Mouse (Mus musculus): ENCODE measurements around the gene Esam. TPM values are rescaled to one million over a fixed set of nuclear protein-coding genes. Genes with fewer than 3 reads are reported as not detected.

Esam gene
- polyA plus RNA-seq, 1 experiment from 2014 or later: 96.5 TPM

GRCm38 (mm10) chr9:37568605-37569214 is 40.8 kb downstream of the Esam start:
- H3K9me3 ChIP-seq (ENCODE audit: low read length): no peaks in the 10 kb centered on the region
- peak overlapping the region; percentile 52; the same call in 1 of the 2 replicates for H3K9ac ChIP-seq (replicated peaks; ENCODE audit: low read length)
- peak overlapping the region; percentile 48 for H3K4me2 ChIP-seq (replicated peaks; ENCODE audit: low read depth, low read length)
- no peak overlapping the region for H3K4me3 ChIP-seq (ENCODE audit: low read length)
- H3K27ac ChIP-seq (ENCODE audit: low read length): peak overlapping the region; percentile 17; the same call in 1 of the 2 replicates
- H3K27me3 ChIP-seq (ENCODE audit: insufficient read depth, low read length): 0 out of 2 replicates have a peak, but pooled peaks cover 3% of the 10 kb centered on the region
- ATAC-seq (ENCODE audit: low FRiP score, low TSS enrichment): peak; percentile 58
- 29% methylated on average over 4 of the region's 4 CpGs for WGBS
- no peaks in the 10 kb centered on the region for H3K36me3 ChIP-seq (ENCODE audit: insufficient read depth, low read length)
- H3K4me1 ChIP-seq (ENCODE audit: insufficient read depth, low read length): peaks cover 24% of the 10 kb centered on the region

- H3K9me3 ChIP-seq (ENCODE audit: low read length): no peaks in the 10 kb centered on the region
- 0 out of 2 replicates have a peak, but pooled peaks cover 3% of the 10 kb centered on the region for H3K27me3 ChIP-seq (ENCODE audit: insufficient read depth, low read length)
- no peak overlapping the region for H3K4me3 ChIP-seq (ENCODE audit: low read length)
- no peak overlapping the region for H3K9ac ChIP-seq (replicated peaks; ENCODE audit: low read length)
- H3K4me2 ChIP-seq (replicated peaks; ENCODE audit: low read depth, low read length): no peak overlapping the region
- H3K27ac ChIP-seq (ENCODE audit: low read length): no peak overlapping the region
- ATAC-seq (ENCODE audit: low FRiP score, low TSS enrichment): no peak
- WGBS: 44% methylated on average over 2 of the region's 2 CpGs
- no peaks in the 10 kb centered on the region for H3K36me3 ChIP-seq (ENCODE audit: insufficient read depth, low read length)
- H3K4me1 ChIP-seq (ENCODE audit: insufficient read depth, low read length): peaks cover 24% of the 10 kb centered on the region
These were observed 41.5 kb downstream of the Esam start for GRCm38 (mm10) chr9:37569231-37569835.

- ATAC-seq (ENCODE audit: low FRiP score, low TSS enrichment): no peak
- Histone ChIP-seq H3K9ac (replicated peaks; ENCODE audit: low read length) (no peak overlapping the region), H3K27ac (ENCODE audit: low read length) (no peak overlapping the region), H3K4me1 (ENCODE audit: insufficient read depth, low read length) (peaks cover 24% of the 10 kb centered on the region), H3K36me3 (ENCODE audit: insufficient read depth, low read length) (no peaks in the 10 kb centered on the region), H3K9me3 (ENCODE audit: low read length) (no peaks in the 10 kb centered on the region), H3K27me3 (ENCODE audit: insufficient read depth, low read length) (0 out of 2 replicates have a peak, but pooled peaks cover 3% of the 10 kb centered on the region), H3K4me2 (replicated peaks; ENCODE audit: low read depth, low read length) (no peak overlapping the region), H3K4me3 (ENCODE audit: low read length) (no peak overlapping the region)
- 65% methylated on average over 3 of the region's 3 CpGs for WGBS
These were observed 44.5 kb downstream of the Esam start for GRCm38 (mm10) chr9:37572204-37572876.

GRCm38 (mm10) chr9:37576436-37576930 is 48.6 kb downstream of the Esam start:
- H3K4me1 ChIP-seq (ENCODE audit: insufficient read depth, low read length): no peaks in the 10 kb centered on the region
- 26% methylated on average over 14 of the region's 14 CpGs for WGBS
- no peak overlapping the region for H3K27ac ChIP-seq (ENCODE audit: low read length)
- no peak overlapping the region for H3K4me3 ChIP-seq (ENCODE audit: low read length)
- H3K4me2 ChIP-seq (replicated peaks; ENCODE audit: low read depth, low read length): peak overlapping the region; percentile 20; the same call in 1 of the 2 replicates
- no peaks in the 10 kb centered on the region for H3K9me3 ChIP-seq (ENCODE audit: low read length)
- H3K36me3 ChIP-seq (ENCODE audit: insufficient read depth, low read length): no peaks in the 10 kb centered on the region
- H3K27me3 ChIP-seq (ENCODE audit: insufficient read depth, low read length): 0 out of 2 replicates have a peak, but pooled peaks cover 3% of the 10 kb centered on the region
- ATAC-seq (ENCODE audit: low FRiP score, low TSS enrichment): peak; percentile 70; the same call in 1 of the 2 replicates
- H3K9ac ChIP-seq (replicated peaks; ENCODE audit: low read length): no peak overlapping the region

DNA sequence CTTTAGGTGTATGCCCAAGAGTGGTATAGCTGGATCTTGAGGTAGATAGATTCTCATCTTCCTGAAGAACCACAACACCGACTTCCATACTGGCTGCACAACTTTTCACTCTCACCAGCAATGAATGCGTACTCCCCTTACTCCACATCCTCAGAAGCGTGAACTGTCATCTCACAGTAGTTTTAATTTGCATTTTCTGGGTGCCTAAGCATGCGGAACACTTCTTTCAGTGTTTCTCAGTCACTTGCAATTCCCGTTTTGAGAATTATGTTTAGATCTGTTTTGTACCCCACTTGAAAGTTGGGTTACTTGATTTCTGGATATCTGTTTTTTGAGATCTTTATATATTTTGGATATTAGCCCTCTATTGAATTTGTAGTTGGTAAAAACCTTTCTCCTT is 55.7 kb downstream of the Esam start:
- H3K27me3 ChIP-seq (ENCODE audit: insufficient read depth, low read length): no peaks in the 10 kb centered on the region
- H3K9me3 ChIP-seq (ENCODE audit: low read length): no peaks in the 10 kb centered on the region
- H3K36me3 ChIP-seq (ENCODE audit: insufficient read depth, low read length): no peaks in the 10 kb centered on the region
- no peak overlapping the region for H3K9ac ChIP-seq (replicated peaks; ENCODE audit: low read length)
- ATAC-seq (ENCODE audit: low FRiP score, low TSS enrichment): no peak
- WGBS: 78% methylated on average over 5 of the region's 5 CpGs
- no peak overlapping the region for H3K4me3 ChIP-seq (ENCODE audit: low read length)
- H3K4me1 ChIP-seq (ENCODE audit: insufficient read depth, low read length): no peaks in the 10 kb centered on the region
- no peak overlapping the region for H3K4me2 ChIP-seq (replicated peaks; ENCODE audit: low read depth, low read length)
- no peak overlapping the region for H3K27ac ChIP-seq (ENCODE audit: low read length)

GRCm38 (mm10) chr9:37586718-37587117 is 58.8 kb downstream of the Esam start:
- H3K9me3 ChIP-seq (ENCODE audit: low read length): no peaks in the 10 kb centered on the region
- no peak overlapping the region for H3K9ac ChIP-seq (replicated peaks; ENCODE audit: low read length)
- no peaks in the 10 kb centered on the region for H3K27me3 ChIP-seq (ENCODE audit: insufficient read depth, low read length)
- H3K4me3 ChIP-seq (ENCODE audit: low read length): no peak overlapping the region
- H3K4me2 ChIP-seq (replicated peaks; ENCODE audit: low read depth, low read length): no peak overlapping the region
- no peaks in the 10 kb centered on the region for H3K36me3 ChIP-seq (ENCODE audit: insufficient read depth, low read length)
- 77% methylated on average over 4 of the region's 4 CpGs for WGBS
- H3K4me1 ChIP-seq (ENCODE audit: insufficient read depth, low read length): no peaks in the 10 kb centered on the region
- no peak for ATAC-seq (ENCODE audit: low FRiP score, low TSS enrichment)
- H3K27ac ChIP-seq (ENCODE audit: low read length): no peak overlapping the region

Other genes with a start within 250 kb of the Esam start
- gene Ccdc15, start 179.6 kb upstream of the Esam start, polyA plus RNA-seq (2015; fragmentation: Nextera tagmentation; extraction: Ambion mirVana): 5.2 and 8.3 TPM in 2 replicates
- 0.05 TPM in 1 of 2 replicates, not detected in the other for gene Hepacam, start 160.7 kb upstream of the Esam start, polyA plus RNA-seq (2015; fragmentation: Nextera tagmentation; extraction: Ambion mirVana)
- 20.1 and 23.8 TPM in 2 replicates for gene Robo4, start 126.2 kb upstream of the Esam start, polyA plus RNA-seq (2015; fragmentation: Nextera tagmentation; extraction: Ambion mirVana)
- 0.29 and 0.35 TPM in 2 replicates for gene Robo3, start 94.8 kb upstream of the Esam start, polyA plus RNA-seq (2015; fragmentation: Nextera tagmentation; extraction: Ambion mirVana)
- gene Msantd2, start 38.8 kb upstream of the Esam start, polyA plus RNA-seq (2015; fragmentation: Nextera tagmentation; extraction: Ambion mirVana): 18.1 and 20.0 TPM in 2 replicates
- 2.4 and 2.8 TPM in 2 replicates for gene Vsig2, start 11.2 kb downstream of the Esam start, polyA plus RNA-seq (2015; fragmentation: Nextera tagmentation; extraction: Ambion mirVana)
- gene Nrgn, start 24.8 kb downstream of the Esam start, polyA plus RNA-seq (2015; fragmentation: Nextera tagmentation; extraction: Ambion mirVana): 2.1 and 2.6 TPM in 2 replicates
- gene Siae, start 27.6 kb downstream of the Esam start, polyA plus RNA-seq (2015; fragmentation: Nextera tagmentation; extraction: Ambion mirVana): 13.2 and 13.6 TPM in 2 replicates
- 6.1 and 6.6 TPM in 2 replicates for gene Spa17, start 85.6 kb downstream of the Esam start, polyA plus RNA-seq (2015; fragmentation: Nextera tagmentation; extraction: Ambion mirVana)
- gene Tbrg1, start 129.2 kb downstream of the Esam start, polyA plus RNA-seq (2015; fragmentation: Nextera tagmentation; extraction: Ambion mirVana): 146 and 147 TPM in 2 replicates
- gene Panx3, start 141.2 kb downstream of the Esam start, polyA plus RNA-seq (2015; fragmentation: Nextera tagmentation; extraction: Ambion mirVana): 0.06 TPM in 1 of 2 replicates, not detected in the other
- not detected in 2 replicates for gene Olfr160, start 188.2 kb downstream of the Esam start, polyA plus RNA-seq (2015; fragmentation: Nextera tagmentation; extraction: Ambion mirVana)
- gene Olfr874, start 217.0 kb downstream of the Esam start, polyA plus RNA-seq (2015; fragmentation: Nextera tagmentation; extraction: Ambion mirVana): not detected in 2 replicates
- 0.16 TPM in 1 of 2 replicates, not detected in the other for gene Olfr875, start 243.8 kb downstream of the Esam start, polyA plus RNA-seq (2015; fragmentation: Nextera tagmentation; extraction: Ambion mirVana)